Mouse (Mus musculus) right cerebral cortex, adult 18-20 months (tissue): ENCODE results near the gene Gm20888.
"Not testable (repeated sequence)": the region's sequence is repeated elsewhere in the genome, so short reads cannot be mapped to it uniquely, and the experiment has no call there.

Experiments used
- DNase-seq: peaks from one replicate; pipeline ENCODE4 v3.0.0; 2022; ENCODE audit warnings: mixed read lengths

Gene Gm20888

GRCm38 (mm10) chrY:70441582-70441981 lies at the start of gene Gm20888:
TSS of gene Gm20888 (plus strand) at chrY:70441882.
- DNase-seq, result not testable (repeated sequence)
